Mouse (Mus musculus): ENCODE data around the gene Rab3il1. TPM values are rescaled to one million over a fixed set of nuclear protein-coding genes. Genes with fewer than 3 reads are reported as not detected.

Rab3il1 gene
- polyA plus RNA-seq, 1 experiment, result 22.0 TPM

DNA sequence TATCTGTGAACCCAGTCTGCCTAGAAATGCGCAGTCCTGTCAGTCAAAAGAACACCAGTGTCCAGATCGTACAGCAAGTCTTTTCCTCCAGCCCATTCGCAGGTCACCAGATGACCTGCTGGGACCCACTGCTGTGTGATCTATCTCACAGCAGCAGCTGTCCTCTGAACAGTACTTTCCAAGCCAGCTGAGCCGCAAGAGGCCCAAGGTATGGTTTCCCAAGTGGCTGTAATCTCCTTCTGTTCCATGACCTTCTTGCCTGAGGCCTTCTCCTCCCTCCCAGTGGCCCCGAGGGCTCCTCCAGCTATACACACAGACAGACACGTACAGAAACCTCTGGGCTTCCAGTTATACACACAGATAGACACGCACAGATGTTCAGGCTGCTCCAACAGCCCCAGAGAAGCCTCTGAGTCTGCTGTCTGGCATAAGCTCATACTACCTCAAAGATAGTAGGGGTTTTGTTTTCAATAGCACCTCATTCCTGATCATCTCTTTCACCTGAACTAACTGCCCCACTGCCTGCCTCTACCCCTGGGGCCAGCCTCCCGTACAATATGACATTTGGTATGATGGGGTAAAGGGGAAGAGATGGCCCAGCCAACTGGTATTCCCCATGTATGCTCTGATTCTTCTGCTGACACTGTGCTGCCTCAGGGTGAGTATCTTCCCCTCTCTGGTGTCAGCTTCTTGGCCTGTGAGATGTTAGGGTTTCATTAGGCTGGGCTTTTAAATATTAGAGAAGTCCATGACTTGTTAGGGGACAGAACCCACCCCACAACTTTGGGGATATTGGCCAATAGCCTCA is 59.5 kb downstream of the Rab3il1 start:
- DNase-seq (ENCODE audit: low spot score), result no peak

DNA sequence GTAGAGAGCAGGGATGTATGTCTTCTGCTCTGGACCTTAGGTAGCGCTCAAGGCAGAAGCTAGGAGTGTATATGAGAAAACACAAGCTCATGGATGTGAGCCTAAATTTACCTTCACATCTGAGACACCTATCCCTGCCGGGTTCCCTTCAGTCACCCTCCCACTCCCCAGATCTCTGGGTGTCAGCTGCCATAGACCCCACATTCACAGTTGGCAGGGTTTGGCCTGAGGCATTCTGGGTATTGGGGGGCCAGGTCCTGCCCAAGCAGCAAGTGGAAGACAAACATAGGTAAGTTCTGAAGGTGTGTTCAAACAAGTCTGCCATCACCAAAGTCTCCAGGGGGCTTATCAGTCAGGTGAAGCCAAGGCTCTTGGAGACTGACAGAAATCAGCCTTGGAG is 60.2 kb downstream of the Rab3il1 start:
- no peak for DNase-seq (ENCODE audit: low spot score)

DNA sequence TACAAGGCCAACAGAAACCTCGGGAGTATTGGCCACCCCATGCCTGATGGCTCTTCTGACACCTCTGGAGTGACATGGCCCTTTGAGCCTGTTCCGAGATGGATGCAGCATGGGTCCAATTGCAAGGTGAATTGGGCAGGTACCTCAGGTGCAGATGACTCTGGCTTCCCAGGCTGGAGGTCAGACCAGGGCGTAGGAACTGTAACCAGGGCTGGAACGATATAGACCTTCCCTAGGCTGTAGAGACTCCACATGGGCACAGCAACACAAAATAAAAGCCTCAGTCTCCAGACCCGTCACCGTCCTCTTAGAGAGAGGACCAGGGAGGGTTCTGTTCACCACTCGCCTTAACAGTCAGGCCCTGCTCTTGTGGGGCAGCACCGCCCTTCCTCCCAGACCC is 60.8 kb downstream of the Rab3il1 start:
- no peak for DNase-seq (ENCODE audit: low spot score)

DNA sequence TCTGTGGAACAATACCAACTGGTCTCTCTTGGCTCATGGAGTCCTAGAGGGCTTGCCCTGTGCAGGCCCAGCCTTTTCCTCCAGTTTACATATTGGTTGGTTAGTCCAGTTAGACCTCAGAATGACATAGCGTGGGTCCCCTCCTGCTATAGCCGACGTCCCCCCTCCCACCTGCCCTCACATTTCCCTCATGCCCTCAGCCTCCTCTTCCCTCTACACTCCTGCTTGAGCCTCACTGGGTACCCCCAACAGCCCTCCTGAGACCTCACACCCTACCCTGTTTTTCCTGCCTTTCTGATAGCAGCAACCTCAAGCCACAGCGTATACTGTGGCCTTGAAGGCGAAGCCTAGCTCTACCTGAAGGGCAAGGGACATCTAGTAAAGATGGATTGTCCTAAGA is 61.4 kb downstream of the Rab3il1 start:
- no peak for DNase-seq (ENCODE audit: low spot score)

GRCm38 (mm10) chr19:10064173-10065012 is 62.9 kb downstream of the Rab3il1 start:
- DNase-seq (ENCODE audit: low spot score), result no peak

GRCm38 (mm10) chr19:10065465-10066188 is 64.2 kb downstream of the Rab3il1 start:
- no peak for DNase-seq (ENCODE audit: low spot score)

- DNase-seq (ENCODE audit: low spot score), result no peak
Measured at GRCm38 (mm10) chr19:10066189-10066500, 64.7 kb downstream of the Rab3il1 start.

DNA sequence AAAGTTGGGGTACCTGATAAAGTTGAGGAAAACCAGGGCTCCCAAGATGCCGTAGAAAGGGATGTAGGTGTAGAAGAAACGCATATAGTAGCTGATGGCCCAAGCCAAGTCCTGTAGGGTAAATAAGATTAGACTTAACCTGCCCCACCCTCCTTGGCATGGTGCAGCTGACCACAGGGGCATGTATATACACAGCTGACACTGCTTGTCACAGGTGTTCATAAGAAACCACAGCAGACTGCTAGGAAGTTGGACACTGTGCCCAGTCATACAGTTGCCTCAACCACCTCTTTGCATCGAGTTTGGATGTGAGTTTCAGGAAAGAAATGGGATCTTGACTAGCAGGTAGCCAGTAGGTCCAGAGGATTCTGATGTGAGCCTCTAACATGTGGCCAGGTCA is 65.0 kb downstream of the Rab3il1 start:
- no peak for DNase-seq (ENCODE audit: low spot score)

GRCm38 (mm10) chr19:10067701-10068100 is 66.2 kb downstream of the Rab3il1 start:
- no peak for DNase-seq (ENCODE audit: low spot score)

- no peak for DNase-seq (ENCODE audit: low spot score)
Measured at GRCm38 (mm10) chr19:10070186-10070980, 68.9 kb downstream of the Rab3il1 start.

DNA sequence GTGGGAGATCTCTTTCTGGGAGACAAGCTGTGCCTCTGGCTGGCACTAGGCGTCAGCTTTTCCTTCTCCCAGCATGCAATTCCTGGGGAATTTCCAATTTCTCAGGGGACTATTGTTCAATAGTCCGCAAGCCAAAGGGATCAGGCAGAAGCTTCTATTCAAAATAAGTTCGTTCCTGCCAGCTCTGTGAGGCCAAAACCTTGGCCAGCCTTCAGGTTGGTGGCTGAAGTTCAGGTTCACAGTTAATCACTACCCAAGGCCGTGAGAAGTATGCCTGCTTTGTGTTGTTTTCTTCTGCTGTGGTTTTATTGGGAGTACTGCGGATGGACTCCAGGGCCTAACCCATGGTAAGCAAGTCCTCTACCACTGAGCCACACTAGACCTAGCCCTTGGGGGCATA is 69.7 kb downstream of the Rab3il1 start:
- no peak for DNase-seq (ENCODE audit: low spot score)

DNA sequence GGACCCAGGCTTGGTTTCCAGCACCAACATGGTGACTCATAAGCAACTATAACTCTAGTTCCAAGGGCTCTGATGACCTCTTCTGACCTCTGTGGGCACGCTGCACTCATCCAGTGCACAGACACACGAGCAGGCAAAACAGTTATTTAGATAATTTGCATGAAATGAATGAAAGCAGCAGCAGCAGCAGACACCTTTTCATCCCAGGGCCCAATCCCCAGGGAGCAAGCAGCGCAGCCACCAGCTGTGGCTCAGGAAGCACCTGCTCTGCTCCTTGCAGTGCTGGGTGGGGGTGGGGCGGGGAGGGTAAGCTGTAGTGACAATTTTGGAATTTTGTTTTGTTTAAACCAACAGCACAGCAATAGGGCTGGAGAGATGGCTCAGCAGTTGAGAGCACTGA is 70.4 kb downstream of the Rab3il1 start:
- DNase-seq (ENCODE audit: low spot score), result no peak

DNA sequence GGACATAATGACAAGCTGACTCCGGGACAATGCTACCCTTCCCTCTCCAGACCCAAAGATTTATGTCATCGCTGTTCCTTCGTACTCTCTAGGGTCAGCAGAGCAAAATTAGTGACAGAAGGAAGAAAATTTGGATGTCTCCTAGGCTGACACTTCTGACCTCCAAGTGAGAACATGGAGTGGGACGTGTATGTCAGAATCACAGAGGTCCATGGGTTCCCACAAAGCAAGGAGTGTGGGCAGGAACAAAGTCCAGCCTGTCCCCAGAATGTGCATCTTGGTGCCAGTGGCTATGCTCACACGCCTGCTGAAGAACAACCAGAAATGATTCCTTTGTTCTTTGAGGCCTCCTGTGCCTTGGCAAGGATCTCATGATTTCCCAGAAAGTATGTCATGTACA is 71.7 kb downstream of the Rab3il1 start:
- DNase-seq (ENCODE audit: low spot score), result no peak

DNA sequence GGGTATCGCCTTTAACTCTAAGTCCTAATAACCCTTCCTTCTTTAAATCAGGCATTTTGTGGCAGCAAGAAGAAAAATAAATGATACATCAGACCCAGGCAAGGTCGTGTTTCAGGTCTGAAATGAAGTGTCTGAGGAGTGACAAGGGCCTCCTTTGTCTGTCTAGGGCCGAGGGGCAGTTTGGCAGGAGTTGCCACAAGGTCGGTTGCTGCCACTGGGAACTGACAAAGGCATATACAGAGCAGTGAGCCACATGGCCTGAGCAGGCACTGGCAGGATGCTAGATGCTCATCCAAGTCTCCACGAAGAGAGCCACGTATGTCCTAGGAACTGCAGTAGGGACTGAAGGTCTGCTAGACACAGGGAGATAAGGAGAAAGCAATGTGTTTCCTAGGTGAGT is 76.9 kb downstream of the Rab3il1 start:
- DNase-seq (ENCODE audit: low spot score), result no peak

DNA sequence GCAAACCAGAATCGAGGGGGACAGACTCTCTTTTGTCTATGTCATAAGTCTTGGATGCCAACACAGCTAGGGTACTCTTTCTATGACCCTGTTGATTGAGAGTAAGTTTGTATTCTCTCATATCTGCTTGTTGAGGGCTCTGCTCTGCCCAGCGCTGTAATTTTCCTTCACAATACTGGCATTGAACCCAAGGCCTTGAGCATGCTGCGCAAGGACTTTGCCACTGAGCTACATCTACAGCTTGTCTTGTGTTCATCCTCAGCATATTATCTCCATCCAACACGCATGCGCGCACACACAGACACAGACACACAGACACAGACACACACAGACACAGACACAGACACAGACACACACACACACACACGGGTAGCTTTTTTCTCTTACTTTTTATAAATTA is 78.9 kb downstream of the Rab3il1 start:
- no peak for DNase-seq (ENCODE audit: low spot score)

GRCm38 (mm10) chr19:10082105-10082504 is 80.6 kb downstream of the Rab3il1 start:
- DNase-seq (ENCODE audit: low spot score), result no peak

DNA sequence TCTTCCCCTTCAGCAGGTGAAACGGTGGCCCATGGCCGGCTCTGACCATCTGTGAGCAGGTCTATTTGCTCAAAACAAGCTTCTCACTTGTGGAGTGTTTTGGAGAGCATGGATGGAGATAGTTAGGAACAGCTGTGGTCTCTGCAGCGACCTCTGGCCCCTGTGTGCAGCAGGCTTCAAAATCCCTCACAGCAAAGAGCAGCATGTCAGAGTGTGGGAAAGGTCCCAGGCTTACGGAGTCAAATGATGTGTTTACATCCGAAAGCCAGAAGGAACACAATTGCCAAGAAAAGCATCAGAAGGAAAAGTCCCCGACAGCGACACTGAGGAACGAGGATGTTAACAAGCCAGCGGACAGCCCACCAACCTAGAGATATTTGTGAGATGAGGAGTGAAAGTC is 84.0 kb downstream of the Rab3il1 start:
- no peak for DNase-seq (ENCODE audit: low spot score)

GRCm38 (mm10) chr19:10086976-10087375 is 85.5 kb downstream of the Rab3il1 start:
- DNase-seq (ENCODE audit: low spot score), result no peak

Measured in urinary bladder, adult 2 months (tissue).